Mouse (Mus musculus): ENCODE results near the gene Ifna6. TPM values are rescaled to one million over a fixed set of nuclear protein-coding genes. Genes with fewer than 3 reads are reported as not detected.

The Ifna6 gene
- total RNA-seq (2023): not detected

DNA sequence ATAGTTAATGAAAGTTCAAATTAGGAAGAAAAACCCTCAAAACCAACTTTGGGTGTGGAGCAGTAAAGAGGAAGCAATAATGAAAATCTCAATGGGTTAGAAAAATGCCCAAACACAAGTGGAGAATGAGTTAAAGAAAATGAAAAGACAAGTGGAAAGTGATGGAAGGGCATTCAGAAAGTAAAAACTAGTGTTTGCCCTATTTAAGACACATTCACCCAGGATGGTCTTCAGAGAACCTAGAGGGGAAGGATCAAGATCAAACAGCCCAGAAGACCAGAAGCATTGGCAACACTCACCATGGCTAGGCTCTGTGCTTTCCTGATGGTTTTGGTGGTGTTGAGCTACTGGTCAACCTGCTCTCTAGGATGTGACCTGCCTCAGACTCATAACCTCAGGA lies at the start of gene Ifna6:
TSS of gene Ifna6 (plus strand) at position 301 of the 400 bp plus-strand sequence.

DNA sequence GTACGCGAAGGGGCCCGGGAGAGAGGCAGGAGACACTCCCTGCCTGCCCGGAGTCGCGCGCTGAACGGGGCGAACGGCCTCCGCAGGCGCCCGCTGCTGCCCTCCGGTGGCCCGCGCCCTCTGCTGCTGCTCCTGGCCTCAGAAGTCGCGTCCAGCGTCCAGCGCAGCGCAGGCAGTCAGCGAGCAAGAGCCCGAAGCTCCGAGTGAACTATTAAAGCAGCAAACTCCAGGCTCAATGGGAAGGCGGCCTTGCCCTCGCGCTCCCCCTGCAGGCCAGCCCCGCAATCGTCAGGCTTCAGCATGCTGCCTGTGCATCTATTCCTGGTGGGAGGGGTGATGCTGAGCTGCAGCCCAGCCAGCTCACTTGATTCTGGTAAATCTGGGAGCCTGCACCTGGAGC lies 47.7 kb upstream of the Ifna6 start, which contains the start of gene Gm13272:
TSS of gene Gm13272 (plus strand) at position 301 of the 400 bp plus-strand sequence.

GRCm38 (mm10) chr4:88781831-88782230 lies 45.4 kb upstream of the Ifna6 start, which contains the start of gene Ifnz:
Ifnz (plus strand) TSS chr4:88782131.

DNA sequence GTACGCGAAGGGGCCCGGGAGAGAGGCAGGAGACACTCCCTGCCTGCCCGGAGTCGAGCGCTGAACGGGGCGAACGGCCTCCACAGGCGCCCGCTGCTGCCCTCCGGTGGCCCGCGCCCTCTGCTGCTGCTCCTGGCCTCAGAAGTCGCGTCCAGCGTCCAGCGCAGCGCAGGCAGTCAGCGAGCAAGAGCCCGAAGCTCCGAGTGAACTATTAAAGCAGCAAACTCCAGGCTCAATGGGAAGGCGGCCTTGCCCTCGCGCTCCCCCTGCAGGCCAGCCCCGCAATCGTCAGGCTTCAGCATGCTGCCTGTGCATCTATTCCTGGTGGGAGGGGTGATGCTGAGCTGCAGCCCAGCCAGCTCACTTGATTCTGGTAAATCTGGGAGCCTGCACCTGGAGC lies 41.8 kb upstream of the Ifna6 start, which contains the start of gene Gm13276:
TSS of gene Gm13276 (plus strand) at position 301 of the 400 bp plus-strand sequence.

DNA sequence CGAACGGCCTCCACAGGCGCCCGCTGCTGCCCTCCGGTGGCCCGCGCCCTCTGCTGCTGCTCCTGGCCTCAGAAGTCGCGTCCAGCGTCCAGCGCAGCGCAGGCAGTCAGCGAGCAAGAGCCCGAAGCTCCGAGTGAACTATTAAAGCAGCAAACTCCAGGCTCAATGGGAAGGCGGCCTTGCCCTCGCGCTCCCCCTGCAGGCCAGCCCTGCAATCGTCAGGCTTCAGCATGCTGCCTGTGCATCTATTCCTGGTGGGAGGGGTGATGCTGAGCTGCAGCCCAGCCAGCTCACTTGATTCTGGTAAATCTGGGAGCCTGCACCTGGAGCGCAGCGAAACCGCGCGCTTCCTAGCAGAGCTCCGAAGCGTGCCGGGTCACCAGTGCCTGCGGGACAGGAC lies 38.8 kb upstream of the Ifna6 start, which contains the start of gene Gm13277:
TSS of gene Gm13277 (plus strand) at position 231 of the 400 bp plus-strand sequence.

GRCm38 (mm10) chr4:88791250-88791649 lies 36.0 kb upstream of the Ifna6 start, which contains the start of gene Gm13278:
Gm13278 (plus strand) TSS chr4:88791550.

DNA sequence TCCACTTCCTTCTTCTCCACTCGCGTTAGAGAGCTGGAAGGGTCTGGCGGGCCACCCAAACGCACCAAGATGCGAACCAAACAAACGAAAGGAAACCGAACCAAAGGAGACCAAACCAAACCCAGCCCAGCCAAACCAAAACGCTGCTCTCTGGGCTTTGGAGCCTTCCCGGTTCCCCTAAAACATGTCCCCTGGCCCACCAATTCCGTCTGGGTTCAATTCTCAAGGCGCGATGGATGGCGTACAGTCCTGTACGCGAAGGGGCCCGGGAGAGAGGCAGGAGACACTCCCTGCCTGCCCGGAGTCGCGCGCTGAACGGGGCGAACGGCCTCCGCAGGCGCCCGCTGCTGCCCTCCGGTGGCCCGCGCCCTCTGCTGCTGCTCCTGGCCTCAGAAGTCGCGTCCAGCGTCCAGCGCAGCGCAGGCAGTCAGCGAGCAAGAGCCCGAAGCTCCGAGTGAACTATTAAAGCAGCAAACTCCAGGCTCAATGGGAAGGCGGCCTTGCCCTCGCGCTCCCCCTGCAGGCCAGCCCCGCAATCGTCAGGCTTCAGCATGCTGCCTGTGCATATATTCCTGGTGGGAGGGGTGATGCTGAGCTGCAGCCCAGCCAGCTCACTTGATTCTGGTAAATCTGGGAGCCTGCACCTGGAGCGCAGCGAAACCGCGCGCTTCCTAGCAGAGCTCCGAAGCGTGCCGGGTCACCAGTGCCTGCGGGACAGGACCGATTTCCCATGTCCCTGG lies 33.1 kb upstream of the Ifna6 start, which contains the start of gene Gm13275:
TSS of gene Gm13275 (plus strand) at position 552 of the 740 bp plus-strand sequence.

DNA sequence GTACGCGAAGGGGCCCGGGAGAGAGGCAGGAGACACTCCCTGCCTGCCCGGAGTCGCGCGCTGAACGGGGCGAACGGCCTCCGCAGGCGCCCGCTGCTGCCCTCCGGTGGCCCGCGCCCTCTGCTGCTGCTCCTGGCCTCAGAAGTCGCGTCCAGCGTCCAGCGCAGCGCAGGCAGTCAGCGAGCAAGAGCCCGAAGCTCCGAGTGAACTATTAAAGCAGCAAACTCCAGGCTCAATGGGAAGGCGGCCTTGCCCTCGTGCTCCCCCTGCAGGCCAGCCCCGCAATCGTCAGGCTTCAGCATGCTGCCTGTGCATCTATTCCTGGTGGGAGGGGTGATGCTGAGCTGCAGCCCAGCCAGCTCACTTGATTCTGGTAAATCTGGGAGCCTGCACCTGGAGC lies 30.1 kb upstream of the Ifna6 start, which contains the start of gene Gm13279:
TSS of gene Gm13279 (plus strand) at position 301 of the 400 bp plus-strand sequence.

GRCm38 (mm10) chr4:88799365-88799764 lies 27.9 kb upstream of the Ifna6 start, which contains the start of gene Gm13285:
Gm13285 (plus strand) TSS chr4:88799665.

DNA sequence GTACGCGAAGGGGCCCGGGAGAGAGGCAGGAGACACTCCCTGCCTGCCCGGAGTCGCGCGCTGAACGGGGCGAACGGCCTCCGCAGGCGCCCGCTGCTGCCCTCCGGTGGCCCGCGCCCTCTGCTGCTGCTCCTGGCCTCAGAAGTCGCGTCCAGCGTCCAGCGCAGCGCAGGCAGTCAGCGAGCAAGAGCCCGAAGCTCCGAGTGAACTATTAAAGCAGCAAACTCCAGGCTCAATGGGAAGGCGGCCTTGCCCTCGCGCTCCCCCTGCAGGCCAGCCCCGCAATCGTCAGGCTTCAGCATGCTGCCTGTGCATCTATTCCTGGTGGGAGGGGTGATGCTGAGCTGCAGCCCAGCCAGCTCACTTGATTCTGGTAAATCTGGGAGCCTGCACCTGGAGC lies 24.3 kb upstream of the Ifna6 start, which contains the start of gene Gm13287:
TSS of gene Gm13287 (plus strand) at position 301 of the 400 bp plus-strand sequence.

DNA sequence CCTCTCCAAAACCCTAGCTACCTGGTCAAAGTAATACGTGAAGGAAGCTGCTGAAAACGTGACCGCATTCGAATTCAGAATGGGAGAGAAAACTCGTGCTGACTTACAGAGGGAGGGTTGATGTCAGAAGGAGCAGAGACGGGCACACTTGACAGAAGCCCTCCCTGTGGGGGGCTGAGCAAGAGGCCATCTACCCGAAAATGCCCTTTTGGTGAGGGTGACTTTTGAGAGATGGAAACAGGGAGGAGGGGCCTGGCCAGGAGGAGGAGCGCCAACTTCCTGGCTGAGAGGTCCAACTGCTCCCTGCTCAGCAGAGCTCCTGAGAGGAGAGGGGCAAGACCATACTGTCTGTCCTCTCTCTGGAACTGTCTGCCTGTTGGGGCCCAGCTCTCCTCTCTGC lies 22.0 kb upstream of the Ifna6 start, which contains the start of gene Gm13288:
TSS of gene Gm13288 (plus strand) at position 301 of the 400 bp plus-strand sequence.

DNA sequence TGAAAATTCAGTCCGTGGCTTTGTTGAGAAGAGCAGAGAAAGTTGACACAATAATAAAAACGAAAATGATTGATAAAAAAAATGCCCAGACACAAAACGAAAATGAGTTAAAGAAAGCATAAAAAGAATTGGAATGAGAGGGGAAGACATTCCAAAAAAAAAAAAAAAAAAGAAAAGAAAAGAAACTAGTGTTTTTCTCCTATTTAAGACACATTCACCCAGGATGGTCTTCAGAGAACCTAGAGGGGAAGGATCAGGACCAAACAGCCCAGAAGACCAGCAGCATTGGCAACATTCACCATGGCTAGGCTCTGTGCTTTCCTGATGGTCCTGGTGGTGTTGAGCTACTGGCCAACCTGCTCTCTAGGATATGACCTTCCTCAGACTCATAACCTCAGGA lies 11.3 kb upstream of the Ifna6 start, which contains the start of gene Ifna7:
TSS of gene Ifna7 (plus strand) at position 301 of the 400 bp plus-strand sequence.

GRCm38 (mm10) chr4:88819659-88820058 lies 7.6 kb upstream of the Ifna6 start, which contains the start of gene Ifna11:
Ifna11 (plus strand) TSS chr4:88819959.

DNA sequence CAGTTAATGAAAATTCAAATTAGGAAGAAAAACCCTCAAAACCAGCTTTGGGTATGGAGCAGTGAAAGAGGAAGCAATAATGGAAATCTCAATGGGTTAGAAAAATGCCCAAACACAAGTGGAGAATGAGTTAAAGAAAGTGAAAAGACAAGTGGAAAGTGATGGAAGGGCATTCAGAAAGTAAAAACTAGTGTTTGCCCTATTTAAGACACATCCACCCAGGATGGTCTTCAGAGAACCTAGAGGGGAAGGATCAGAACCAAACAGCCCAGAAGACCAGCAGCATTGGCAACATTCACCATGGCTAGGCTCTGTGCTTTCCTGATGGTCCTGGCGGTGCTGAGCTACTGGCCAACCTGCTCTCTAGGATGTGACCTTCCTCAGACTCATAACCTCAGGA lies 8.0 kb downstream of the Ifna6 start, which contains the start of gene Ifna5:
TSS of gene Ifna5 (plus strand) at position 301 of the 400 bp plus-strand sequence.

DNA sequence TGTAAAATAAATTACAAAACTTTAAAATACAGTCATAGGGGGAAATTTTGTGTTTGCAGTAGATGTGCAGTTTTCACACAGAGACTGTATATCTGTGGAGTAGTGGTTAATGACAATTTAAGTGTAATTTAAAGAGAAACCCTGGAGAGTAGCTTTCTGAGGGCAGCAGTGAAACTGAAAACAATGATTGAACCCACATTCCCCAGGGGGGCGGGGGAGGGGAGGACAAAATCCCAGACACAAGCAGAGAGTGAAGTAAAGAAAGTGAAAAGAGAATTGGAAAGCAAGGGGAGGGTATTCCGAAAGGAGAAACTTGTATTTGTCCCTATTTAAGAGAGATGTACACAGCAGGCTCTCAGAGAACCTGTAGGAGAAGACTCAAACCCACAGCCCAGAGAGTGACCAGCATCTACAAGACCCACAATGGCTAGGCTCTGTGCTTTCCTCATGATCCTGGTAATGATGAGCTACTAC lies 14.3 kb downstream of the Ifna6 start, which contains the start of gene Ifna4:
TSS of gene Ifna4 (plus strand) at position 424 of the 474 bp plus-strand sequence.

DNA sequence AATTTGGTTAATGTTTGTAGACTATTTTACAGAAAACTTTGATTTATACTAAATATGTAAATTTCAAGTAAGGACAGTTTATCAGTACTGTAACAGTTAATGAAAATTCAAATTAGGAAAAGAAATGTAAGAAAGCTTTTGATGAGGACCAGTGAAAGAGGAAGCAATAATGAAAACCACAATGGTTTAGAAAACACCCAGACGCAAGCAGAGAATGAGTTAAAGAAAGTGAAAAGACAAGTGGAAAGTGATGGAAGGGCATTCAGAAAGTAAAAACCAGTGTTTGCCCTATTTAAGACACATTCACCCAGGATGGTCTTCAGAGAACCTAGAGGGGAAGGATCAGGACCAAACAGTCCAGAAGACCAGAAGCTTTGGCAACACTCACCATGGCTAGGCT lies 22.5 kb downstream of the Ifna6 start, which contains the start of gene Ifna1:
TSS of gene Ifna1 (plus strand) at position 390 of the 400 bp plus-strand sequence.

Other genes with a start within 250 kb of the Ifna6 start
- gene Ifna9, start 235.0 kb upstream of the Ifna6 start, total RNA-seq (2023): not detected
- gene Ifna12, start 224.0 kb upstream of the Ifna6 start, total RNA-seq (2023): not detected
- gene C87499, start 193.0 kb upstream of the Ifna6 start, total RNA-seq (2023): not detected
- not detected for gene Ifna13, start 183.0 kb upstream of the Ifna6 start, total RNA-seq (2023)
- gene Ifna16, start 150.5 kb upstream of the Ifna6 start, total RNA-seq (2023): not detected
- not detected for gene Ifna2, start 143.5 kb upstream of the Ifna6 start, total RNA-seq (2023)
- gene Ifnab, start 136.1 kb upstream of the Ifna6 start, total RNA-seq (2023): not detected
- gene Gm26566, start 105.6 kb upstream of the Ifna6 start, total RNA-seq (2023): 2.1 TPM
- 46.0 TPM for gene Klhl9, start 105.0 kb upstream of the Ifna6 start, total RNA-seq (2023)
- not detected for gene Gm13271, start 72.5 kb upstream of the Ifna6 start, total RNA-seq (2023)
- gene Gm13283, start 67.3 kb upstream of the Ifna6 start, total RNA-seq (2023): not detected
- not detected for gene Gm13290, start 53.6 kb upstream of the Ifna6 start, total RNA-seq (2023)
- gene Gm13289, start 50.5 kb upstream of the Ifna6 start, total RNA-seq (2023): not detected
- gene Gm13272, start 47.6 kb upstream of the Ifna6 start, total RNA-seq (2023): not detected
- not detected for gene Ifnz, start 45.3 kb upstream of the Ifna6 start, total RNA-seq (2023)
- gene Gm13276, start 41.7 kb upstream of the Ifna6 start, total RNA-seq (2023): not detected
- gene Gm13277, start 38.8 kb upstream of the Ifna6 start, total RNA-seq (2023): not detected
- gene Gm13278, start 35.9 kb upstream of the Ifna6 start, total RNA-seq (2023): not detected
- not detected for gene Gm13275, start 32.9 kb upstream of the Ifna6 start, total RNA-seq (2023)
- not detected for gene Gm13279, start 30.0 kb upstream of the Ifna6 start, total RNA-seq (2023)
- gene Gm13285, start 27.8 kb upstream of the Ifna6 start, total RNA-seq (2023): not detected
- not detected for gene Gm13287, start 24.2 kb upstream of the Ifna6 start, total RNA-seq (2023)
- gene Gm13288, start 21.9 kb upstream of the Ifna6 start, total RNA-seq (2023): not detected
- not detected for gene Ifna7, start 11.2 kb upstream of the Ifna6 start, total RNA-seq (2023)
- gene Ifna11, start 7.5 kb upstream of the Ifna6 start, total RNA-seq (2023): not detected
- not detected for gene Ifna5, start 8.1 kb downstream of the Ifna6 start, total RNA-seq (2023)
- gene Ifna4, start 14.4 kb downstream of the Ifna6 start, total RNA-seq (2023): not detected
- gene Ifna1, start 22.7 kb downstream of the Ifna6 start, total RNA-seq (2023): not detected
- gene Ifne, start 52.8 kb downstream of the Ifna6 start, total RNA-seq (2023): not detected